Mouse (Mus musculus): ENCODE results near the gene Mtg1. TPM values are rescaled to one million over a fixed set of nuclear protein-coding genes. Genes with fewer than 3 reads are reported as not detected.
"Not testable (repeated sequence)": the region's sequence is repeated elsewhere in the genome, so short reads cannot be mapped to it uniquely, and the experiment has no call there.

The Mtg1 gene
- total RNA-seq, 2 experiments from 2014 or later: 20.3 to 27.5 TPM

DNA sequence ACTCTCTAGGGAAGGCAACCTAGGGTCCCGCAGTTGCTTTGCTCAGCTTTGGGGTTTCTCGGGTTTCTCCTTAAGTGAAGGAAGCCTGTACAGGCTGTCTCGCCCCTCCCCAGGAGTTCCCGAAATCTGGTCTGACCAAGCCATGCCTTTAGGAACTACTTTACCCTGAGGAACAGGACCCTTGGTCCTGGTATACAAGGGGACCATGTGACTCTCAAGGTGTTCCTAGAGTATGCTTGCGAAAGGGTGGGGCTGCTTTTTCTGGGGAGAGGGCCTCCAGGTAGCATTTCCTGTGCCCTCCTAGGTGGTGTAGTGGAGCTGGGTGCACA is 11.4 kb upstream of the Mtg1 start:
- no peak for DNase-seq (ENCODE audit: low spot score in 2 of 2)

DNA sequence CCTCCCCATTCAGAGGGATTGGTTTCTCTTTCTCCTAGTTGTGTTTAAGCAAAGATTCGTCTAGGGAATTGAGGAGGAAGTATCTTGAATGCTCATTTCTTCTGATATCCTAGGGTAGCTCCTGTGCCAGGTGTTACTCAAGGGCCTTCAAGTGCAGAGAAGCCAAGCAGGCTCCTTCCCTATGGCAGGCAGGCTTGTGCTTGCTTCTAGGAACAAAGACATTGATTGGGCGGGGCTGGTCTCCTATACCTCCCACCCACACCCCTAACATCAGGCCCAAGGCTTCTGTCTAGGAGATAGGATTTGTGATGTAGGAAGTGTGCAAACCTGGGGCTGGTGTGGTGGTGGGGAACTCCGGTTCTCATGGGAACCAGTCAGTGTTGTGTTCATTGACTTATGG is 10.4 kb upstream of the Mtg1 start:
- no peak for DNase-seq (ENCODE audit: low spot score in 2 of 2)

DNA sequence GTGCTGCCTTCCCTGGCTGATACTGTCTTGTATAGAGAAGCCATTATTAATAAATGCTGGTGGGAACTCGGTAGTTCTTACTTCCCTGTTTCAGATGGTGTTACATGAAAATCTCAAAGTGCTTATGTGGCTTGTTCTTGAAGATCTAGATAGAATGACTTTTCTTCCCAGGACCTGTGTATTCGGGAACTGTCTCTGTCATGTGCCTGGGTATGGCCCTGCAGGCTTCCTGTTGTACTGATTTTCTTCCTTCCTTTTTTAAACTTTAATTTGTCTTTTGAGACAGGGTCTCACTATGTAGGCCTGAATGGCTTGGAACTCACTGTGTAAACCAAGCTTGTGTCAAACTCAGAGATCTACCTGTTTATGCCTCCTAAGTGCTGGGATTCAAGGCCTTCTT is 9.5 kb upstream of the Mtg1 start:
- no peak for DNase-seq (ENCODE audit: low spot score in 2 of 2)

DNA sequence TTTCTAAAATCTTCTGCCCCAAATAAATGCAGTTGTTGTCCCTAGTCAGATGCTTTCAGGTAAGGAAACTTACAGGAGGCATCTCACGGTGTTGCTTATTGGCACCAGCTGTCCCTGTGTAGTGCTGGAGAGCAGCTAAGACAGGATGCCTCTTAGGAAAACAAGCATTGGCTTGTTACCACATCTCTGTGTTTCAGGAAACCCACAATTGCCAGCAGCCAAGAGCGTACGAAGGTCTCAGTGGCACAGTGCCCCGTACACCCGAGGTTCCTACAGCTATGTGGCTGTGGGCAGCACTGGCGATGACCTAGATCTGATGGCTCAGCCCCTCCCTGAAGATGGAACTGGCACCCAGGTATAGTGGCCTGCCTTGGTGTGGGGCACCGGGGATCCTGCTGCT is 5.2 kb upstream of the Mtg1 start:
- not testable (repeated sequence) for DNase-seq (ENCODE audit: low spot score in 2 of 2)

DNA sequence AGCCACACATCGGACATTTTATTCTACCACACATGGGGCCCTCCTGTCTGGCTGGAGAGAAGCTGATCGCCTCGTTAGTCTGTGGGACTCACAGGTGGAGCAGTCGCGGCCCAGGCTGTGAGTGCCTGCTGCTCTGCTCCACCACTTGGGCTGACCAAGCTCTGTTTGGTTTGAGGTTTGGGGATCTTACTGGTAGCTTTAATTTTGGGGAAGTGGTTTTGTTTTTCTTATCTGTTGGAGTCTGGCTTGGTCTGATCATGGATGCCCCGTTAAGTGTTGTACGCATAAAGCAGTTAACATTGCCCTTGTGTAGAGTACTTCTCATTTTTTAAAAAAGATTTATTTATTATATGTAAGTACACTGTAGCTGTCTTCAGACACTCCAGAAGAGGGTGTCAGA is 3.3 kb upstream of the Mtg1 start:
- not testable (repeated sequence) for DNase-seq (ENCODE audit: low spot score in 2 of 2)

DNA sequence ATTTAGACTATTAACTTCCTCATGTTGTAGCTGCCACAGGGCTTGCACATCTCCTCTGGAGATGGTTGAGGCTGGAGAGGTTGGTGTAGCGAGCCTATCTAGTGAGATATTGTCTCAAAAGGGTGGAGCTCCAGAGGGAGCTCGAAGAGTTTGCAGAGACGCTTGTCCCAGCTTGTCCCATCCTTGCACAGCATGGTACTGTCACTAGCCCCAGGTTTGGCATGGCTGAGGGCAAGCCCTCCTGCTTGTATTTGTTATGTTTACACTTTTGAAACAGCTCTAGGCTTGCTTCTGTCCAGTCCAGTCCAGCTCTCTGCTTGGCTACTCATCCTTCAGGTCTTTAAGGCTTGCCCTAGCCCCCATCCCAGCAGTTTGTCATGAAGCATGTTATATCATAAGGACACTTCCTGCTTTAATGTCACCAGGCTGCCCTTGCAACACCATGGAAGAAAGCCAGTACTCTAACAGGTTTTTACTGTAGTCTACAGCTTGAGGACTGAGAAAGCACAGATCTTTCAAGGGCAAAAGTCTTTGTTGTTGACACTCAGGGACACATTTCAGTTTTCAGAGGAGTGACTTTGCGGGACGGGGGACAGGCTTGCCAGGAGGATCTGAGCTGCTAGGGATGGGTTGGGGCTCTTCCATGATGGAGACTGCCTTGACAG is 2.1 kb upstream of the Mtg1 start:
- no peak for DNase-seq (ENCODE audit: low spot score in 2 of 2)

DNA sequence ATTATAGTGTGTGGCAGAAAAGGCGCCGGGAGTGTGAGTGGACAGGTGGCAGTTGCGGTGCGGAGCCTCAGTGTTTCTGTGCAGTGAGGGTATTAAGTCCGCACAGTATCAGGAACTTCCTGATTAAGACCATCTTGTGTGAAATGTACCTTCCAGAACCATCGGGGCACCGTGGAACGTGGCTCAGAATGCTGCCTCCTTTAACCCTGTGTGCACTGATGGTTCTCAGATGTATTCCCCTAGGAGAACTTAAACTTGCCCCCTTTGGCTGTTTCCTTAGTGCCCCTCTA is 602 bp downstream of the Mtg1 start:
- DNase-seq (ENCODE audit: low spot score in 2 of 2): no peak

DNA sequence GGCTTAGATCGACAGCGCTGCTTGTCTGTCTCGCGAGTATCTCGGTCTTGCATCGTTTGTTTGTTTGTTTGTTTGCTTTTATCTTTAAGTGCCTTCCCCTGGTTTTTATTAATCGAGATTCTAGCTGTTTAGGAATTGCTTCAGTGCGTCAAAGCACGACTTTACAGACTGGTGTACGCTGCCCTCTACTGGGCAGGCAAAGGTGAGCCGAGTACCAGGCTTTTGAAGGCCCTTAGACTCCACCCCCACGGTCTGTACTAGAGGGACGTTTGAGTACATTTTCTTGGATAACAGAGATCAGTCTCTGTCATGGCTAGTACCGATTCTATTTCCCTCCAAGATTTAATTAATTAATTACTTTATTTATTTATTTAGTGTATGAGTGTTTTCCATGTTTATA is 4.0 kb downstream of the Mtg1 start:
- DNase-seq (ENCODE audit: low spot score in 2 of 2): peak; percentile 56 to 60

DNA sequence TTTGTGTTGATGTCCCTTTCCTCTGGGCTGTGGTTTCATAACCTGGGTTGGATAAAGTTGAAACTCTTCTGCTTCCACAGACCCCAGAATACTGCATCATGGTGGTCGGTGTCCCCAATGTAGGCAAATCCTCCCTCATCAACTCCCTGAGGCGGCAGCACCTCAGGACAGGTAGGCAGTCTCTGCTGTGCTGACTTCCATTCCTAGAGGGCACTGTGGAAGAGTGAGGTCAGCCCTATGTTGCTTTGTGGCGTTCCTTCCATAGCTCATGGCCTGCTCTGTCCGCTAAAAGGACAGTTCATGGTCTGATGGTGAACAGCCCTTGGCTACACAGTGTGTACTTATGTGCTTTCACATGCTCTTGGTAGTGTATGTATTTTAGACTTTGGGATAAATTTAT is 7.2 kb downstream of the Mtg1 start:
- DNase-seq (ENCODE audit: low spot score in 2 of 2): no peak

DNA sequence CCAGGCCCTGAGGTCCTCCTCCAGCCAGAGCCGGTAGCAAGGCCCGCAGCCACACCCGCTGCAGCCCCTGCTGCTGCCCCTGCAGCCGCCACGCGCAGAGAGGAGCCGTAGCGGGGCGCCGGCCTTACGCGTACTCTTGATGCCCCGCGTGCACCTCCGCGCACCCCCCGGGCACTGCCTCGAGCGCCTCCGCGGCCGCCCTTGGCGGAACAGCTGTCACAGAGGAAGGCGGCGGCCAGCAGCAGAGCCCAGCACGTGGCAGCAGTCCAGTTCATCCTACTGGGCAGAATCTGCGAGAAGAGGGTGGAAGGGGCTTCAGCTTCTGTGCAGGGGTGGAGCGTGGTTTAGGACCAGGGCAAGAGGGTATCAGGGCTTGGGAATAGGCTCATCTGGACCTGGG is 16.0 kb downstream of the Mtg1 start:
- peak; percentile 59 to 72 for DNase-seq (ENCODE audit: low spot score in 2 of 2)

DNA sequence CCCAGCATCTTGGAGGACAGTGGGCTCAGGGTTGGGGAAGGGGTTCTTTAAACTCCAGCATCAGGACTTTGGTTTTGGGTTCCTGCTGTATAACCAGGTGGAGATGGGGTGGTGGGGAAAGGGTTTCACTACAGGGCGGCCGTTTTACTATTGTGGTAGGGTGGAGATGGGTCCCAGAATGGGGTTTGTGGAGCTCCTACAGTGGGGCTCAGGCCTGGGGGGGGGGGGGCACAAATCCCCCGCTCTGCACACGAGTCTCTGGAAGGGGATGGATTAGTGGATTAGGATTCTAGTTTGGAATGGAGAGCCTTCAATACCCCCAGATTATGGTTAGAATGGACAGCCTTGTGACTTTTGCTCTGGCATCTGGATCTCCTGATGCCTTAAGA is 16.5 kb downstream of the Mtg1 start:
- no peak for DNase-seq (ENCODE audit: low spot score in 2 of 2)

DNA sequence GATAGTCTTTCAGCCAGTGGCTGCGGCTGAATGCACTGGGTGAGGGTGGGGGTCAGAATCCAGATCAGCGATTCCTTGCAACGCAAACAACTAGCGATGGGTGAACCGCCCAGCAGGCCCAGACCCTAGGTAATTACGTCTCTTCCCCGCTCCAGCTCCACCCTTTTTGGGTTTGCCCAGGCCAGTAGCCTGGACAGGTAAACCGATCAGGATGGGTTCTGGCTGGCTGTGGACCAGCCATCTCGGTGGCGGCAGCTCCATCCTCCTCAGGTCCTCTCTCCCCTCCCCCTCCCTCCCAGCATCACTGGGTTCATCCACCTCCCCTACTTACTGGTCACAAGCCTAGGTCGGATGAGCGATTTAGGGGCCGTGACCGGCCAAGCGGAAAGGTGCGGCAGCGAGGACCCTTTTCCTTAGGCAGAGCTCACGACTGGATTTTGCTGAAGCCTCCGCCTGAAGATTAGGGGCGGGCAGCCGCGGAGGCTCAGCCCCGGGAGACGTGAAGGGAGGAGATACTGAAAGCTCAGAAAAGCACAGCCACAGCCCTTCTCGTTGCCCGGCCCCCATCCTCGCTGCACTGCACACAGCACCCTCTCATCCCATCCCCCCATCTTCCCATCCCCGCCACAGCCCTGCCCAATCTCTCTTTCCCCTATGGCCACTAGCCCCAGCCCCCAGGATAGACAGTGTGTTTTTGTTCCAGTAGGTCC is 17.0 kb downstream of the Mtg1 start, which contains the start of gene Sprn:
TSS of gene Sprn (minus strand) at position 660 of the 710 bp plus-strand sequence.
- DNase-seq (ENCODE audit: low spot score in 2 of 2): peak; percentile 77 to 84

DNA sequence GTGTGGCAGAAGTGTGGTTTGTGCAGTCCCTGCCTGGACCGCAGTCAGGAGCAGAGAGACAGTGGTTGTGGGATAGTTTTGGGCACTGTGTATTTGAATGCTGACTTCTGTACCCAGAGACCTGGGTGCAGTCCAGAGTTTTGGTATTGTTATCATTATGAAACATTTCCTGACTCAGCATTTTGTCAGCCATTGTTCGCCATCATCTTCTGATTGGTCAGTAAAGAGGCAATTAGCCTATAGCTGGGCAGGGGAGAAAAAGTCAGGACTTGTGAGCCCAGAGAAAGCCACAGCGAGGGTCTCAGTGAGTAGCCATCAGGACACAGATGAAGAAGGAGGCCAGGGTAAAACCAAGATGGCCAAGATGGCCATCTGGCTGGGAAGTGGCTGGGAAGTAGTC is 23.0 kb downstream of the Mtg1 start:
- DNase-seq (ENCODE audit: low spot score in 2 of 2): no peak

DNA sequence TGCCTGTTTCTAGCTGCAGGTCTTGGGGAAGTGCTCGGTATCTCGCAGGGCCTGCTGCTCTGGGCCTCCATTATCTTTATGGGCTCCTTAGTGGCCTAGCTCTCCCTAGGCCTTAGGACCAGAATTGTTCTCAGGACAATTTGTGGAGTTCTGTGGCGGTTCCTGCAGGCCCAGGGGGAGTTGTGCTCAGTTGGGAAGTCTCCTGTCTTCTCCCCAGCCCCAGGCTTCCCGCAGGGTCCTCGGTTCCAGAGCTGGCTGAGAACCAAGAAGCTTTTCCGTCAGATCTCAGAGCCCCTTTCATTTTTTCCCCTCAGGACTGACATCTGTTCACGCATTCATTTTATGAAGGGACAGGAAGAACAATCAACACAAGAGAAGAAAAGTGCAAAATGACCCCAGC is 27.3 kb downstream of the Mtg1 start, which contains the start of gene Olfr522:
TSS of gene Olfr522 (minus strand) at position 101 of the 400 bp plus-strand sequence.
- DNase-seq (ENCODE audit: low spot score in 2 of 2): no peak

DNA sequence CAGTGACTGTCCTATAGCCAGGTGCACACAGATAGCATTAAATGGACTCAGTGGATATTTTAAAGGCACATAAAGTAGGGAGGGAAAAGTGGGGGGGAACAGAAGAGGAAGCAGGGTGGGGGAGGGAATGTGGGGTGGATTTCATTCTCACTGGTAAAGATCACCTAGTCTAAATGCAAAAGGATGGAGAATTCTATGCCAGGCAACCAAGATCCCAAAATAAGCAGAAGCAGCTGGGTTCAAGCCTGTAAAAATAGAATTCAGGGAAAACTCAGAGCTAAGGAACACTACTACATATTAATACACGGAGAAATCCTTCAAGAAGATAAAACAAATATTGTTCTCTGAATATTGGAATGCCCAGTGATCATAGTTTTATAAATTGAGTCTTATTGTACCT is 30.6 kb downstream of the Mtg1 start:
- DNase-seq (ENCODE audit: low spot score in 2 of 2): no peak

DNA sequence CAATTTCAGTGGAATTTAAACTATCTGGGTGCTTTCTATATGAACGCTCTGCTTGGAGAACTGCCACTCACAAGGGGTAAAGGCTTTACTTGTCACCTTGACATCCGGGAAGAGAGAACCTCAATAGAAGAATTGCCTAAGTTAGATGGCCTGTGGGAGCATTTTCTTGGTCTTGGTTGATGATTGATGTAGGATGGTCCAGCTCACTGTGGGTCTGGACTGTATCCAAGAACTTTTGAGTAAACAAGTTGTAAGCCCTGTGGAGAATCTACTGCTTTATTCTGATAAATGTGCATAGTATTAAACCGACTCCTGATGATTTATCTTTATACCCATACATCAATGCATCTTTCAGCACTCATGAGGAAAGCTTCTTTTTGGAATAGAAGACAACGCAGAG is 32.0 kb downstream of the Mtg1 start:
- no peak for DNase-seq (ENCODE audit: low spot score in 2 of 2)

DNA sequence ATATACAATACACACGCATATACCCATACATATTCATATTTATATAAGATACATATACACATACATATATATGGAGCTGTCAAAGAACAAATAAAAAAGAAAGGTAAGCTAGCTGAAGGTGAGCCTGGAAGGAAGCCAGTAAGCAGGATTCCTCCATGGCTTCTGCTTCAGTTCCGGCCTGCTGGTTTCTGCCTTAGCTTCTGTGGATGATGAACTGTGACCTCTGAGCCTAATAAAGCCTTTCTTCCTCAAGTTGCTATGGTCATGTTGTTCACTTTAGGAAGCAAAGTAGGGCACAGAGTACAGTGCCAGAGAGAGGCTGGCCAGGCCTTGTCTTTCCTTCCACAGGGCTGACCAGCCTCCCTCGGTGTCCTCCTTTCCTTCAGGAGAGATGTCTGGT is 33.5 kb downstream of the Mtg1 start:
- no peak for DNase-seq (ENCODE audit: low spot score in 2 of 2)

DNA sequence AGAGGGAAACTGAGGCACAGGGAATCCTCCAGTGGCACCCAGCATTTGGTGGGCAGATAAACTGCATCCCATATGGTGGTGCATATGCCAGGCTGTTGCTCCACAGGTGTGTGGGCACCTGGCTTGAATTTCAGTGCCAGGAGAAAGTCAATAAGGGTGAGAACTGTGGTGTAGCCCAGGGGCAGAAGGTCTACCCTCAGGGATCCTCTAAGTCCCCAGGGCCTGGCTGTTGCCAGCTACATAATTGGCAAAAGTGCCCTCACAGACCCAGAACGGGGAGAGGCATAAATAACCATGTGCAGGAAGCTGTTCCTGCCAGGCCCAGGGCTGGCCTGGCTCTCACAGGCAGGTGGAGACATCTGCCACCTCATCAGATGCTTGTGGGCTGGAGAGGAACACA is 35.6 kb downstream of the Mtg1 start, which contains the start of gene Olfr523:
TSS of gene Olfr523 (plus strand) at position 282 of the 400 bp plus-strand sequence.
- DNase-seq (ENCODE audit: low spot score in 2 of 2): no peak

DNA sequence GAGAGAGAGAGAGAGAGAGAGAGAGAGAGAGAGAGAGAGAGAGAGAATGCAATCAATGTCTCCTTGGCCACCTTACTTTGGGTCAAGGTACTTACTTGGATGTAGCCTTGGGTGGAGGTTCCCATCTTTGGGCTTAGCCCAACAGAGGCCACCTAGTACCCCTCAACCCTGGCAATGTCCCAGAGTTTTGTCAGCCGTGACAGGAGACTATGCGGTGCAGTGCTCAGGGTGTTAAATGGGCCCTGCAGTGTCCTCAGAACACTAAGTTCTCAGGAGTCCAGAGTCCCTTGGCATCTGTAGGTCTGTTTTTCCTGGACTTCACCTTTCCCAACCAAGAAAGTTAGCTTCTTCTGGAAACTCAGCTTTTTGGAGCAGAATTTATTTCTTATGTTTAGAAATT is 41.8 kb downstream of the Mtg1 start:
- no peak for DNase-seq (ENCODE audit: low spot score in 2 of 2)

DNA sequence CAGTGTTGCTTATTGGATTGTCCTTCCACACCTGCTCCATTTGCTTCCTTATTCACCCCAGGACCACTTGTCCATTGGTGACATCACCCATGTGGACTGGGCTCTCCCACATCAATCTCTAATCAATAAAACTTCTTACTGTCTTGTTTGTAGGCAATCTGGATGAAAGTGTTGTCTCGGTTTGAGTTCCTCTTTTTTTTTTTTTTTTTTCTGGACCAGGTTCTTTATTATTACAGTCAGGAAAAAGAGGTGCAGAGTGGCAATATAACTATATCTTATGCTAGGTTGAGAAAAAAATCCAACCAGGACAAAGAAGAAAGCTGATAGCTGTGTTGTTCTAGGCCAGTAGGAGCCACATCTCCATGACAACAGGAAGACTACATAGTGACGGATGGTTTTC is 43.3 kb downstream of the Mtg1 start:
- DNase-seq (ENCODE audit: low spot score in 2 of 2): no peak

DNA sequence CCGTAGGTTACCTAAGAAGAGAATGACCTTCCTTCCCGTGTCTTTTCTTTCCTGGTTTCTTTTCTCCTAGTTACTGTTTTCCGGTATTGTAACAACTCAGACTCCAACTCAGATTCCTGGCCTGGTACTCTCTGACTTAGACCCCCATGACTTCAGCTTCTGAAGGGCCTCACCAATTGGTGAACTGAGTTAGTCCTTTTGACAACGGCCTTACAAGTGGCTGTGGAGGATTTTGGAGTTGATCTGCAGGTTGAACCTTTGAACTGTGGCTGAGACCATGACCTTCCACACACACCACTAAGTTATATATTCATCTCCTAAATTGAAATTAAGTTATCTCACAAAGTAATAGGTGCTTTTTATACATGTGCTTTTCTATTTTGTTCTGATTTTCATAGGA is 46.8 kb downstream of the Mtg1 start:
- no peak for DNase-seq (ENCODE audit: low spot score in 2 of 2)

DNA sequence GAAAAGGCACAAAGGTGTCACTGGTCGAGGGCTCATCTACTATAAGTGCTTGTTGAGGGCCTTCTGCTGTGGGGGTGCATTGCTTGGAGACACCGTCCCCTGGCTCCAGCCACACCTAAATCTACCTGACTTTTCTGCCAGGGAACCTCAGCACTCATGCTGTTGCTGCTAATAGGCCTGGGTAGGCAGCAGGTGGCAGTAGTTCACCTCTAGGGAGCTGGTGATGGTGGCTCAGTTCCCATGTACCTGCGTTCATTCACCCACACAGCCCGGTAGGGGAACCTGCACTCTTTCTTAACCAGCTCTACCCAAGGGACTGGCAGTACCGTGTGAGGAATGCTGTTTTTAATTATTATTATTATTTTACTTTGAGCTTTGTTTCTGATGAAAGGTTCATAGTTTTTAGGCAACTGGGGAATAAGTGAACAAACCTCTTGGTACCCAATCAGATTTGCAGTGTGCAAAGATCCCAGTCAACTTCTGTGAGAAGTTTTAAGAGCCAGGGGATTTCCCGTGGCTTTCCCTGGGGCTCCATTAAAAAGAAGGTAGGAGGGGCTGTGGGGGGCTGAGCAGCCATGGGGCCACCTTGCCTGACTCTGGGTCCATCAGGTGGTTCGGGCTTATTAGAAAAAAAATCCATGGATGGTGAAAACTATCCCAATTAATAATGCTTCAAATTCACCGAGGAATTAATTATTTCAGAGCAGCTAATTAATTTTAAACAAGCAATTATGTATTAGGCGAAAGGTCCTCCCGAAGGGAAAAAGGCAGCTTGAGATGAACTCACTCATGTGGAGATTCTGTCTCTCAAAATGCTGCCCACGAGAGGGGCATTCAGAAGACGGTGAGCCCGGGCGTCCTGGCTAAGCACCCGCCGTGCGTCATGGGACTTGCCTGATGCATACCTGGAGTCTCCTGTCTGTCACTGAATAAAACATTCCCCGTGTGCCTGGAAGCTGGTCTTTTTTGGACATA is 49.6 kb downstream of the Mtg1 start:
- peak in 1 of 2 experiments; percentile 46 for DNase-seq (ENCODE audit: low spot score in 2 of 2)

Measured in left cerebral cortex, adult 18-20 months (tissue).